Mouse (Mus musculus) thymus, adult 2 months (tissue): Measurements from ENCODE around the gene Kcnd2.

Experiments used
- CTCF ChIP-seq: fragments of 200-500 bp; IDR thresholded peaks from 2 replicates; pipeline ENCODE4 v1.5.1; 2012; ENCODE audit warnings: mild to moderate bottlenecking, control low read depth, low read length, moderate library complexity, borderline replicate concordance; ENCODE audit not compliant: control insufficient read depth, poor library complexity, insufficient read depth; ENCODE audit errors: extremely low read depth
- POLR2A ChIP-seq: fragments of 200-500 bp; IDR thresholded peaks from 2 replicates; pipeline ENCODE4 v1.6.1; 2012; ENCODE audit warnings: mild to moderate bottlenecking, low read length, control low read depth, moderate library complexity; ENCODE audit not compliant: control insufficient read depth, poor library complexity, insufficient read depth; ENCODE audit errors: extremely low read depth

GRCm38 (mm10) chr6:21534820-21535219 lies 319.5 kb downstream of the Kcnd2 start:
- TF ChIP-seq CTCF, result no peak
- TF ChIP-seq POLR2A, result no peak
